Mouse (Mus musculus): ENCODE results near the gene Il13ra1. TPM values are rescaled to one million over a fixed set of nuclear protein-coding genes. Genes with fewer than 3 reads are reported as not detected.

Gene Il13ra1
- polyA plus RNA-seq, 1 experiment from 2014 or later, result 8.5 TPM

- 87% methylated on average over 4 of the region's 4 CpGs for WGBS
Measured at GRCm38 (mm10) chrX:36115171-36115570, 3.3 kb downstream of the Il13ra1 start.

GRCm38 (mm10) chrX:36129037-36129770 is 17.3 kb downstream of the Il13ra1 start:
- H3K9ac ChIP-seq (replicated peaks; ENCODE audit: low read length), result no peak overlapping the region
- no peaks in the 10 kb centered on the region for H3K36me3 ChIP-seq (ENCODE audit: control insufficient read depth, insufficient read depth, low read length)
- H3K4me1 ChIP-seq (ENCODE audit: control insufficient read depth, insufficient read depth, low read length), result no peaks in the 10 kb centered on the region
- H3K4me2 ChIP-seq (ENCODE audit: low read length), result no peak overlapping the region
- H3K27me3 ChIP-seq (ENCODE audit: control insufficient read depth, insufficient read depth, low read length), result no peaks in the 10 kb centered on the region
- no peak overlapping the region for H3K27ac ChIP-seq (replicated peaks; ENCODE audit: low read depth, low read length)
- no peak overlapping the region for H3K4me3 ChIP-seq (replicated peaks; ENCODE audit: low read depth, low read length)
- no peak for DNase-seq
- no peak for ATAC-seq (ENCODE audit: low FRiP score, low TSS enrichment)
- no peaks in the 10 kb centered on the region for H3K9me3 ChIP-seq (ENCODE audit: control insufficient read depth, low read length)
- 79% methylated on average over 11 of the region's 11 CpGs for whole genome bisulfite sequencing

More at GRCm38 (mm10) chrX:36115171-36115570, 3.3 kb downstream of the Il13ra1 start:
- no peaks in the 10 kb centered on the region for H3K9me3 ChIP-seq (ENCODE audit: control insufficient read depth, low read length)
- no peak overlapping the region for H3K4me2 ChIP-seq (ENCODE audit: low read length)
- H3K4me1 ChIP-seq (ENCODE audit: control insufficient read depth, insufficient read depth, low read length), result no peaks in the 10 kb centered on the region
- H3K27ac ChIP-seq (replicated peaks; ENCODE audit: low read depth, low read length), result no peak overlapping the region
- H3K36me3 ChIP-seq (ENCODE audit: control insufficient read depth, insufficient read depth, low read length), result no peaks in the 10 kb centered on the region
- DNase-seq, result no peak
- no peak overlapping the region for H3K4me3 ChIP-seq (replicated peaks; ENCODE audit: low read depth, low read length)
- H3K27me3 ChIP-seq (ENCODE audit: control insufficient read depth, insufficient read depth, low read length), result no peaks in the 10 kb centered on the region
- ATAC-seq (ENCODE audit: low FRiP score, low TSS enrichment), result no peak
- H3K9ac ChIP-seq (replicated peaks; ENCODE audit: low read length), result no peak overlapping the region

GRCm38 (mm10) chrX:36129771-36130108 is 17.8 kb downstream of the Il13ra1 start:
- Histone ChIP-seq H3K4me3 (replicated peaks; ENCODE audit: low read depth, low read length) (no peak overlapping the region), H3K27ac (replicated peaks; ENCODE audit: low read depth, low read length) (no peak overlapping the region), H3K4me2 (ENCODE audit: low read length) (no peak overlapping the region), H3K9ac (replicated peaks; ENCODE audit: low read length) (no peak overlapping the region), H3K4me1 (ENCODE audit: control insufficient read depth, insufficient read depth, low read length) (no peaks in the 10 kb centered on the region), H3K9me3 (ENCODE audit: control insufficient read depth, low read length) (no peaks in the 10 kb centered on the region), H3K36me3 (ENCODE audit: control insufficient read depth, insufficient read depth, low read length) (no peaks in the 10 kb centered on the region), H3K27me3 (ENCODE audit: control insufficient read depth, insufficient read depth, low read length) (no peaks in the 10 kb centered on the region)
- 74% methylated on average over 1 of the region's 1 CpGs for WGBS
- ATAC-seq (ENCODE audit: low FRiP score, low TSS enrichment), result no peak
- no peak for DNase-seq

- 87% methylated on average over 1 of the region's 1 CpGs for WGBS
- Histone ChIP-seq H3K4me2 (ENCODE audit: low read length) (no peak overlapping the region), H3K27me3 (ENCODE audit: control insufficient read depth, insufficient read depth, low read length) (no peaks in the 10 kb centered on the region), H3K36me3 (ENCODE audit: control insufficient read depth, insufficient read depth, low read length) (no peaks in the 10 kb centered on the region), H3K4me1 (ENCODE audit: control insufficient read depth, insufficient read depth, low read length) (no peaks in the 10 kb centered on the region), H3K27ac (replicated peaks; ENCODE audit: low read depth, low read length) (no peak overlapping the region), H3K9ac (replicated peaks; ENCODE audit: low read length) (no peak overlapping the region), H3K9me3 (ENCODE audit: control insufficient read depth, low read length) (no peaks in the 10 kb centered on the region), H3K4me3 (replicated peaks; ENCODE audit: low read depth, low read length) (no peak overlapping the region)
- no peak for DNase-seq
- no peak for ATAC-seq (ENCODE audit: low FRiP score, low TSS enrichment)
Measured at GRCm38 (mm10) chrX:36136346-36136745, 24.4 kb downstream of the Il13ra1 start.

- Histone ChIP-seq H3K27me3 (ENCODE audit: control insufficient read depth, insufficient read depth, low read length) (no peaks in the 10 kb centered on the region), H3K9ac (replicated peaks; ENCODE audit: low read length) (no peak overlapping the region), H3K27ac (replicated peaks; ENCODE audit: low read depth, low read length) (no peak overlapping the region), H3K9me3 (ENCODE audit: control insufficient read depth, low read length) (no peaks in the 10 kb centered on the region), H3K4me1 (ENCODE audit: control insufficient read depth, insufficient read depth, low read length) (no peaks in the 10 kb centered on the region), H3K4me2 (ENCODE audit: low read length) (no peak overlapping the region), H3K4me3 (replicated peaks; ENCODE audit: low read depth, low read length) (no peak overlapping the region), H3K36me3 (ENCODE audit: control insufficient read depth, insufficient read depth, low read length) (no peaks in the 10 kb centered on the region)
- 78% methylated on average over 6 of the region's 6 CpGs for WGBS
- ATAC-seq (ENCODE audit: low FRiP score, low TSS enrichment), result no peak
- DNase-seq, result no peak
Measured at GRCm38 (mm10) chrX:36141994-36142639, 30.2 kb downstream of the Il13ra1 start.

- no peak overlapping the region for H3K27ac ChIP-seq (replicated peaks; ENCODE audit: low read depth, low read length)
- WGBS, result 73% methylated on average over 4 of the region's 4 CpGs
- no peak for DNase-seq
- H3K9me3 ChIP-seq (ENCODE audit: control insufficient read depth, low read length), result no peaks in the 10 kb centered on the region
- no peak overlapping the region for H3K4me2 ChIP-seq (ENCODE audit: low read length)
- H3K36me3 ChIP-seq (ENCODE audit: control insufficient read depth, insufficient read depth, low read length), result no peaks in the 10 kb centered on the region
- H3K27me3 ChIP-seq (ENCODE audit: control insufficient read depth, insufficient read depth, low read length), result no peaks in the 10 kb centered on the region
- H3K4me1 ChIP-seq (ENCODE audit: control insufficient read depth, insufficient read depth, low read length), result no peaks in the 10 kb centered on the region
- no peak for ATAC-seq (ENCODE audit: low FRiP score, low TSS enrichment)
- no peak overlapping the region for H3K9ac ChIP-seq (replicated peaks; ENCODE audit: low read length)
- H3K4me3 ChIP-seq (replicated peaks; ENCODE audit: low read depth, low read length), result no peak overlapping the region
Measured at GRCm38 (mm10) chrX:36146746-36147145, 34.8 kb downstream of the Il13ra1 start.

- Histone ChIP-seq H3K36me3 (ENCODE audit: control insufficient read depth, insufficient read depth, low read length) (no peaks in the 10 kb centered on the region), H3K27ac (replicated peaks; ENCODE audit: low read depth, low read length) (no peak overlapping the region), H3K27me3 (ENCODE audit: control insufficient read depth, insufficient read depth, low read length) (no peaks in the 10 kb centered on the region), H3K9me3 (ENCODE audit: control insufficient read depth, low read length) (no peaks in the 10 kb centered on the region), H3K4me1 (ENCODE audit: control insufficient read depth, insufficient read depth, low read length) (no peaks in the 10 kb centered on the region), H3K9ac (replicated peaks; ENCODE audit: low read length) (no peak overlapping the region), H3K4me3 (replicated peaks; ENCODE audit: low read depth, low read length) (no peak overlapping the region), H3K4me2 (ENCODE audit: low read length) (no peak overlapping the region)
- ATAC-seq (ENCODE audit: low FRiP score, low TSS enrichment) (no peak), DNase-seq (no peak)
Measured at GRCm38 (mm10) chrX:36150100-36150499, 38.2 kb downstream of the Il13ra1 start.

- Histone ChIP-seq H3K4me2 (ENCODE audit: low read length) (no peak overlapping the region), H3K4me1 (ENCODE audit: control insufficient read depth, insufficient read depth, low read length) (no peaks in the 10 kb centered on the region), H3K27me3 (ENCODE audit: control insufficient read depth, insufficient read depth, low read length) (no peaks in the 10 kb centered on the region), H3K36me3 (ENCODE audit: control insufficient read depth, insufficient read depth, low read length) (no peaks in the 10 kb centered on the region), H3K9ac (replicated peaks; ENCODE audit: low read length) (no peak overlapping the region), H3K9me3 (ENCODE audit: control insufficient read depth, low read length) (no peaks in the 10 kb centered on the region), H3K27ac (replicated peaks; ENCODE audit: low read depth, low read length) (no peak overlapping the region), H3K4me3 (replicated peaks; ENCODE audit: low read depth, low read length) (no peak overlapping the region)
- DNase-seq, result no peak
- no peak for ATAC-seq (ENCODE audit: low FRiP score, low TSS enrichment)
- WGBS, result 71% methylated on average over 2 of the region's 2 CpGs
Measured at GRCm38 (mm10) chrX:36156677-36157076, 44.8 kb downstream of the Il13ra1 start.

GRCm38 (mm10) chrX:36161567-36161966 is 49.7 kb downstream of the Il13ra1 start:
- Histone ChIP-seq H3K9ac (replicated peaks; ENCODE audit: low read length) (no peak overlapping the region), H3K27ac (replicated peaks; ENCODE audit: low read depth, low read length) (no peak overlapping the region), H3K4me3 (replicated peaks; ENCODE audit: low read depth, low read length) (no peak overlapping the region), H3K4me2 (ENCODE audit: low read length) (no peak overlapping the region), H3K4me1 (ENCODE audit: control insufficient read depth, insufficient read depth, low read length) (no peaks in the 10 kb centered on the region), H3K27me3 (ENCODE audit: control insufficient read depth, insufficient read depth, low read length) (no peaks in the 10 kb centered on the region), H3K9me3 (ENCODE audit: control insufficient read depth, low read length) (no peaks in the 10 kb centered on the region), H3K36me3 (ENCODE audit: control insufficient read depth, insufficient read depth, low read length) (no peaks in the 10 kb centered on the region)
- 27% methylated on average over 4 of the region's 4 CpGs for WGBS
- DNase-seq, result peak; percentile 48
- no peak for ATAC-seq (ENCODE audit: low FRiP score, low TSS enrichment)
